Mouse (Mus musculus): Measurements from ENCODE around the gene Wnt10b. TPM values are rescaled to one million over a fixed set of nuclear protein-coding genes. Genes with fewer than 3 reads are reported as not detected.

Gene Wnt10b
- polyA plus RNA-seq, 1 experiment from 2014 or later: 4.9 TPM

- under 1% methylated on average over 34 of the region's 34 CpGs for WGBS
- H3K4me3 ChIP-seq: peak overlapping the region; percentile 52
- no peak overlapping the region for H3K27ac ChIP-seq
- peaks cover 81% of the 10 kb centered on the region for H3K27me3 ChIP-seq
- peaks cover 51% of the 10 kb centered on the region for H3K4me1 ChIP-seq
- no peaks in the 10 kb centered on the region for H3K9me3 ChIP-seq
- peaks cover 23% of the 10 kb centered on the region for H3K36me3 ChIP-seq
- peak overlapping the region; percentile 88 for H3K4me2 ChIP-seq
- ATAC-seq (ENCODE audit: insufficient number of reproducible peaks, insufficient read depth, low FRiP score, low TSS enrichment, low read depth): no peak
- peak overlapping the region; percentile 68 for H3K9ac ChIP-seq
These were observed 30.1 kb upstream of the Wnt10b start for GRCm38 (mm10) chr15:98807895-98808650.

- Histone ChIP-seq H3K9me3 (no peaks in the 10 kb centered on the region), H3K36me3 (peaks cover 14% of the 10 kb centered on the region), H3K9ac (peak overlapping the region; percentile 57; the same call in 1 of the 2 replicates), H3K4me2 (peak overlapping the region; percentile 88), H3K4me3 (peak overlapping the region; percentile 52), H3K27ac (no peak overlapping the region), H3K4me1 (peaks cover 53% of the 10 kb centered on the region), H3K27me3 (peaks cover 91% of the 10 kb centered on the region)
- ATAC-seq (ENCODE audit: insufficient number of reproducible peaks, insufficient read depth, low FRiP score, low TSS enrichment, low read depth): no peak
- 1% methylated on average over 54 of the region's 58 CpGs for WGBS
These were observed 29.1 kb upstream of the Wnt10b start for GRCm38 (mm10) chr15:98806809-98807770.

- H3K4me2 ChIP-seq: peak overlapping the region; percentile 88
- H3K4me3 ChIP-seq: peak overlapping the region; percentile 52
- H3K36me3 ChIP-seq: peaks cover 7% of the 10 kb centered on the region
- ATAC-seq (ENCODE audit: insufficient number of reproducible peaks, insufficient read depth, low FRiP score, low TSS enrichment, low read depth): no peak
- no peak overlapping the region for H3K27ac ChIP-seq
- H3K4me1 ChIP-seq: peaks cover 53% of the 10 kb centered on the region
- peak overlapping the region; percentile 67 for H3K9ac ChIP-seq
- H3K27me3 ChIP-seq: peaks cover 100% of the 10 kb centered on the region
- no peaks in the 10 kb centered on the region for H3K9me3 ChIP-seq
- 6% methylated on average over 30 of the region's 30 CpGs for WGBS
These were observed 28.3 kb upstream of the Wnt10b start for GRCm38 (mm10) chr15:98806071-98806808.

DNA sequence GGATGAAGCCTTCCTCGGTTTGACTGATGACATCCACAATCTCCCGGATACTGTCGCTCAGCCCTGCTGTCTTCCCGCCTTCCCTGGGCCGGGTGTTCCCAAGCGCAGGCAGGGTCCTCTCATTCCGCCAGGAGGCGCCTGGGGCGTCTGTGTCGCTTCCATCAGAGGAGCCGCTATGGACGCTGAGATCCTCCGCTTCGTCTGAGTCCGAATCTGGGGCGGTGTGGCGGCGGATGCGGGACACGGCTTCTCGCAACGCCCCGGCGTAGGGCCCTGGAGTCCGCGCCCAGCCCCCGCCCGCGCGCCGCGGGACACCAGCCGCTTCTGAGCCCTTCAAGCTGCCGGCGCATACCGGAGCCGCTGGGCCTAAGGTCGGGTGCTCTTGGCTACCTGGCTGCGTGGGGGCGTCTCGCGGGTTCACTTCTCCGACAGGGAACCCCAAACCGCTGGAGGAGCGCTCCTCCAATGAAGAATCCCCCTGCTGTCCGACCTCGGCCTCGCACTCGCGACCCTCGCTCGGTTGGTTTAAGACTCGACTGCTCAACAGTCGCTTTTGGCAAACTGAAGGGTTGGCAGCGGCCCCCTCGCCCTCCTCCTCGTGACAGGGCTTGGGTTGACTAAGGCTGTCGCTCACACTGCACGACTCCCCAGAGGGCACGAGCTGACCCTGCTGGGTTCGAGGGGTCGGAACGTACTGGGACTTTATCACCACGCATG is 27.5 kb upstream of the Wnt10b start:
- Histone ChIP-seq H3K9me3 (no peaks in the 10 kb centered on the region), H3K27me3 (peaks cover 100% of the 10 kb centered on the region), H3K27ac (no peak overlapping the region), H3K4me1 (peaks cover 53% of the 10 kb centered on the region), H3K4me3 (peak overlapping the region; percentile 49), H3K9ac (peak overlapping the region; percentile 67), H3K36me3 (no peaks in the 10 kb centered on the region), H3K4me2 (peak overlapping the region; percentile 88)
- no peak for ATAC-seq (ENCODE audit: insufficient number of reproducible peaks, insufficient read depth, low FRiP score, low TSS enrichment, low read depth)
- 1% methylated on average over 64 of the region's 64 CpGs for WGBS

GRCm38 (mm10) chr15:98804054-98804453 is 26.1 kb upstream of the Wnt10b start:
- ATAC-seq (ENCODE audit: insufficient number of reproducible peaks, insufficient read depth, low FRiP score, low TSS enrichment, low read depth): no peak
- Histone ChIP-seq H3K36me3 (no peaks in the 10 kb centered on the region), H3K4me2 (peak overlapping the region; percentile 49), H3K27ac (no peak overlapping the region), H3K4me1 (peaks cover 53% of the 10 kb centered on the region), H3K4me3 (peak overlapping the region; percentile 25; the same call in 1 of the 2 replicates), H3K9me3 (no peaks in the 10 kb centered on the region), H3K9ac (no peak overlapping the region), H3K27me3 (peaks cover 100% of the 10 kb centered on the region)
- WGBS: under 1% methylated on average over 32 of the region's 32 CpGs

GRCm38 (mm10) chr15:98802926-98803325 is 25.0 kb upstream of the Wnt10b start:
- Histone ChIP-seq H3K4me2 (no peak overlapping the region), H3K4me3 (no peak overlapping the region), H3K27ac (no peak overlapping the region), H3K9me3 (no peaks in the 10 kb centered on the region), H3K4me1 (peaks cover 46% of the 10 kb centered on the region), H3K9ac (no peak overlapping the region), H3K36me3 (no peaks in the 10 kb centered on the region), H3K27me3 (peaks cover 100% of the 10 kb centered on the region)
- no peak for ATAC-seq (ENCODE audit: insufficient number of reproducible peaks, insufficient read depth, low FRiP score, low TSS enrichment, low read depth)
- WGBS: 4% methylated on average over 8 of the region's 8 CpGs

DNA sequence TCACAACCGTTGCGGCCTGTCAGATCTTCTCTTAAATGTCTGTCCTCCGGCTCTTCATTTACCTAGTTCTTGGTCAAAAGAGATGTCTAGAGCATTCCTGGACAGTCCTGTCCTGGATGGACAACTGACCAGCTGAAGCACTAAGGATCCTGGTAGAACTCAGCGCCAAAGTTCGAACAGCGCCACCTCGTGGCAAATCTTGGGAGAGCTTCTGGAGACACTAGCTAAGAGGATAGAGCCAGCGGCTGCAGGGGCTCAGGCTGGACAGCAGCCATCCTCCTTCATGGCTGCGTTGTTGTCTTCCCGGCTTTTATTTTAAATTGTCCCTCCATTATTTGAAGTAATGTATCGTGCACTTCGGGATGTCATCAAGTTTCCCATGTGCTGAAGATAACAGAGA is 21.4 kb upstream of the Wnt10b start:
- H3K4me3 ChIP-seq: no peak overlapping the region
- peaks cover 100% of the 10 kb centered on the region for H3K27me3 ChIP-seq
- WGBS: 13% methylated on average over 12 of the region's 12 CpGs
- H3K36me3 ChIP-seq: no peaks in the 10 kb centered on the region
- H3K27ac ChIP-seq: no peak overlapping the region
- H3K9me3 ChIP-seq: no peaks in the 10 kb centered on the region
- no peak for ATAC-seq (ENCODE audit: insufficient number of reproducible peaks, insufficient read depth, low FRiP score, low TSS enrichment, low read depth)
- peaks cover 20% of the 10 kb centered on the region for H3K4me1 ChIP-seq
- no peak overlapping the region for H3K9ac ChIP-seq
- H3K4me2 ChIP-seq: no peak overlapping the region

GRCm38 (mm10) chr15:98798903-98799302 is 21.0 kb upstream of the Wnt10b start:
- H3K27ac ChIP-seq: no peak overlapping the region
- H3K4me1 ChIP-seq: peaks cover 15% of the 10 kb centered on the region
- no peak overlapping the region for H3K9ac ChIP-seq
- ATAC-seq (ENCODE audit: insufficient number of reproducible peaks, insufficient read depth, low FRiP score, low TSS enrichment, low read depth): no peak
- H3K4me2 ChIP-seq: no peak overlapping the region
- H3K4me3 ChIP-seq: no peak overlapping the region
- no peaks in the 10 kb centered on the region for H3K36me3 ChIP-seq
- 52% methylated on average over 3 of the region's 3 CpGs for WGBS
- H3K27me3 ChIP-seq: peaks cover 100% of the 10 kb centered on the region
- no peaks in the 10 kb centered on the region for H3K9me3 ChIP-seq

GRCm38 (mm10) chr15:98797835-98798492 is 20.0 kb upstream of the Wnt10b start:
- H3K4me1 ChIP-seq: peaks cover 10% of the 10 kb centered on the region
- H3K27ac ChIP-seq: no peak overlapping the region
- H3K4me2 ChIP-seq: peak overlapping the region; percentile 26
- H3K9ac ChIP-seq: no peak overlapping the region
- peak overlapping the region; percentile 7; the same call in 1 of the 2 replicates for H3K4me3 ChIP-seq
- peaks cover 100% of the 10 kb centered on the region for H3K27me3 ChIP-seq
- H3K9me3 ChIP-seq: no peaks in the 10 kb centered on the region
- ATAC-seq (ENCODE audit: insufficient number of reproducible peaks, insufficient read depth, low FRiP score, low TSS enrichment, low read depth): no peak
- 4% methylated on average over 28 of the region's 28 CpGs for WGBS
- H3K36me3 ChIP-seq: no peaks in the 10 kb centered on the region

GRCm38 (mm10) chr15:98796803-98797595 is 19.0 kb upstream of the Wnt10b start:
- H3K4me2 ChIP-seq: no peak overlapping the region
- no peak overlapping the region for H3K4me3 ChIP-seq
- H3K4me1 ChIP-seq: peaks cover 17% of the 10 kb centered on the region
- no peaks in the 10 kb centered on the region for H3K9me3 ChIP-seq
- H3K9ac ChIP-seq: 0 out of 2 replicates have a peak overlapping the region, but pooled peaks have one; percentile 27
- no peaks in the 10 kb centered on the region for H3K36me3 ChIP-seq
- no peak overlapping the region for H3K27ac ChIP-seq
- 2% methylated on average over 13 of the region's 13 CpGs for WGBS
- ATAC-seq (ENCODE audit: insufficient number of reproducible peaks, insufficient read depth, low FRiP score, low TSS enrichment, low read depth): no peak
- H3K27me3 ChIP-seq: peaks cover 100% of the 10 kb centered on the region
